Mouse (Mus musculus) olfactory bulb, adult 2 months (tissue): ENCODE data around the gene Dctn1.

ENCODE experiments used
- CTCF ChIP-seq: fragments of 200-500 bp; IDR thresholded peaks from 2 replicates; pipeline ENCODE4 v1.5.1; 2012; ENCODE audit warnings: low read depth, mild to moderate bottlenecking, low read length, moderate library complexity; ENCODE audit not compliant: insufficient read depth
- POLR2A ChIP-seq: fragments of 200-500 bp; IDR thresholded peaks from 2 replicates; pipeline ENCODE4 v1.6.1; 2012; ENCODE audit warnings: mild to moderate bottlenecking, low read depth, low read length, moderate library complexity; ENCODE audit not compliant: insufficient read depth

- TF ChIP-seq CTCF (no peak), POLR2A (no peak)
These were observed 18.4 kb upstream of the Dctn1 start for GRCm38 (mm10) chr6:83147280-83147679.
